Mouse (Mus musculus) heart, embryonic 14.5 days (tissue): Measurements from ENCODE around the gene Prima1. TPM values are rescaled to one million over a fixed set of nuclear protein-coding genes. Genes with fewer than 3 reads are reported as not detected.

Experiments
- ATAC-seq: fragments of 200-750 bp; cut with Nextera tagmentation; 2 replicates; pipeline ENCODE4 v1.8.0; 2017; ENCODE audit warnings: low read depth, moderate TSS enrichment; ENCODE audit not compliant: insufficient number of reproducible peaks, insufficient read depth, low FRiP score
- H3K27ac ChIP-seq, 2 experiments: fragments of 200-500 bp in 1 of 2; fragments of 300-500 bp in 1 of 2; sonication (generic) in 1 of 2; replicated peaks in 1 of 2; 2 replicates each; pipeline ENCODE4 v1.5.1; 2012 to 2014; ENCODE audit warnings: low read depth in 2 of 2, low read length in 2 of 2, control low read depth in 1 of 2, mild to moderate bottlenecking in 1 of 2, mixed read lengths in 1 of 2; ENCODE audit not compliant: control insufficient read depth in 1 of 2, insufficient read depth in 1 of 2
- H3K27me3 ChIP-seq: fragments of 300-500 bp; sonication (generic); 2 replicates; pipeline ENCODE4 v1.6.1; 2014; ENCODE audit warnings: mild to moderate bottlenecking, low read length, control low read depth; ENCODE audit not compliant: control insufficient read depth, insufficient read depth
- H3K36me3 ChIP-seq: fragments of 300-500 bp; sonication (generic); 2 replicates; pipeline ENCODE4 v1.6.1; 2014; ENCODE audit warnings: mild to moderate bottlenecking, control low read depth, low read length, mixed read lengths; ENCODE audit not compliant: control insufficient read depth, insufficient read depth
- H3K4me1 ChIP-seq, 2 experiments: fragments of 200-500 bp in 1 of 2; fragments of 300-500 bp in 1 of 2; sonication (generic) in 1 of 2; 2 replicates each; pipeline ENCODE4 v1.6.1; 2012 to 2014; ENCODE audit warnings: low read length in 2 of 2, control low read depth in 1 of 2, mixed read lengths in 1 of 2; ENCODE audit not compliant: control insufficient read depth in 2 of 2, insufficient read depth in 2 of 2
- H3K4me2 ChIP-seq: fragments of 300-500 bp; sonication (generic); 2 replicates; pipeline ENCODE4 v1.6.1; 2014; ENCODE audit warnings: mild to moderate bottlenecking, low read length
- H3K4me3 ChIP-seq, 2 experiments: fragments of 200-500 bp in 1 of 2; fragments of 300-500 bp in 1 of 2; sonication (generic) in 1 of 2; 2 replicates each; pipeline ENCODE4 v1.5.1; 2012 to 2014; ENCODE audit warnings: low read length in 2 of 2, mild to moderate bottlenecking in 2 of 2, control low read depth in 1 of 2, low read depth in 1 of 2, moderate library complexity in 1 of 2; ENCODE audit not compliant: control insufficient read depth in 1 of 2, insufficient read depth in 1 of 2
- H3K9ac ChIP-seq: fragments of 300-500 bp; sonication (generic); 2 replicates; pipeline ENCODE4 v1.6.1; 2014; ENCODE audit warnings: mild to moderate bottlenecking, low read length
- H3K9me3 ChIP-seq: fragments of 300-500 bp; sonication (generic); 2 replicates; pipeline ENCODE4 v1.6.1; 2016; ENCODE audit warnings: low read length, control low read depth; ENCODE audit not compliant: control insufficient read depth
- WGBS: fragments of 180-500 bp; shearing (Covaris S2); extraction: QIAGEN DNeasy Blood & Tissue Kit; methylation state at CpG from one replicate; pipeline ENCODE4 v1.1.7; 2014; 5-methylcytosine and 5-hydroxymethylcytosine counted together
- polyA plus RNA-seq: library from polyadenylated mRNA; unstranded; fragments of >200 nt; fragmentation: Nextera tagmentation; extraction: Ambion mirVana; gene quantifications from 2 replicates; pipeline ENCODE4 v1.2.1, GENCODE M21; 2014

Gene Prima1
- polyA plus RNA-seq, 1 experiment from 2014 or later, result 0.53 TPM

DNA sequence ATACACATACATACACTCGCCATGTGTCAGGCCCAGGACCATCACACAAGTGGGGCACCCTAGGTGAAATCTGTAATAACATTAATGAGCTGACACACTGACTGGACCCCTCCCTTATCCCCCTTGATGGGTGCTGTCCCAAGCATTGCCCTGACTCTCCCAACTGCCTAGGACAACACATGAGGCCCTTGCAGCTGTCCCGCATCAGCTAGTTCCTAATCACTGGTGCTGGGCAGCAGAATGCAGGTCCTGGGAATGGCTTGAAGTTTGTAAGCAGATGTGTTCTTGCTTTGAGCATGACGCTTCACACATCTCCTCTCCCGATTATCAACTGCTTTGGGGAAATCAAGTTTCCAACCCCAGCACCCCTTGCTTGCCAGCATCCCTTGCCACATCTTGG is 15.8 kb downstream of the Prima1 start:
- 69% methylated on average over 4 of the region's 4 CpGs for WGBS
- no peak overlapping the region for H3K4me3 ChIP-seq
- no peaks in the 10 kb centered on the region for H3K9me3 ChIP-seq
- no peak overlapping the region for H3K4me2 ChIP-seq
- ATAC-seq, result no peak
- no peaks in the 10 kb centered on the region for H3K27me3 ChIP-seq
- H3K27ac ChIP-seq, result no peak overlapping the region
- no peak overlapping the region for H3K9ac ChIP-seq
- peaks cover 3 to 14% of the 10 kb centered on the region in 2 experiments; a peak in 1 of 4 replicates for H3K4me1 ChIP-seq
- H3K36me3 ChIP-seq, result no peaks in the 10 kb centered on the region

DNA sequence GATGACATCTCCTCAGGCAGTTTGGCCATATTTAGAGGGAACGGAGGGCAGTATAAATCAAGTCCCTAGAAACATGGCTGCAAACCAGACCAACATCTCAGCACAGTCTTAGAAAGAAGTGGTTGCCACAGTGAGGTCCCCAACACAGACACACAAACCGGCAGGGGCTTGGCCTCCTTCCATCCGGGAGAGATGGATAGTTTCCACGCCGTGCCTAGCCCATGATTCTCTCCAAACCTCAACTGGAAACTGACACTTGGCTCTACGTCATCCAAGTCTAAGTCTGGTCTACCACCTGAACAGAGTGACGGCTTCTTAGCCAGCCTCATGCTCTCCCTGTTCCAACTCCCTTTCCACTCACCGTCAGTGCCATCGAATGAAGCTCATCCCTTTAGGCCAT is 18.3 kb downstream of the Prima1 start:
- no peak overlapping the region for H3K4me3 ChIP-seq
- H3K4me1 ChIP-seq, result peaks cover 3 to 14% of the 10 kb centered on the region in 2 experiments; a peak in 1 of 4 replicates
- H3K27me3 ChIP-seq, result no peaks in the 10 kb centered on the region
- no peak overlapping the region for H3K9ac ChIP-seq
- WGBS, result 86% methylated on average over 9 of the region's 9 CpGs
- H3K36me3 ChIP-seq, result no peaks in the 10 kb centered on the region
- H3K9me3 ChIP-seq, result no peaks in the 10 kb centered on the region
- H3K27ac ChIP-seq, result no peak overlapping the region
- H3K4me2 ChIP-seq, result no peak overlapping the region
- ATAC-seq, result no peak

DNA sequence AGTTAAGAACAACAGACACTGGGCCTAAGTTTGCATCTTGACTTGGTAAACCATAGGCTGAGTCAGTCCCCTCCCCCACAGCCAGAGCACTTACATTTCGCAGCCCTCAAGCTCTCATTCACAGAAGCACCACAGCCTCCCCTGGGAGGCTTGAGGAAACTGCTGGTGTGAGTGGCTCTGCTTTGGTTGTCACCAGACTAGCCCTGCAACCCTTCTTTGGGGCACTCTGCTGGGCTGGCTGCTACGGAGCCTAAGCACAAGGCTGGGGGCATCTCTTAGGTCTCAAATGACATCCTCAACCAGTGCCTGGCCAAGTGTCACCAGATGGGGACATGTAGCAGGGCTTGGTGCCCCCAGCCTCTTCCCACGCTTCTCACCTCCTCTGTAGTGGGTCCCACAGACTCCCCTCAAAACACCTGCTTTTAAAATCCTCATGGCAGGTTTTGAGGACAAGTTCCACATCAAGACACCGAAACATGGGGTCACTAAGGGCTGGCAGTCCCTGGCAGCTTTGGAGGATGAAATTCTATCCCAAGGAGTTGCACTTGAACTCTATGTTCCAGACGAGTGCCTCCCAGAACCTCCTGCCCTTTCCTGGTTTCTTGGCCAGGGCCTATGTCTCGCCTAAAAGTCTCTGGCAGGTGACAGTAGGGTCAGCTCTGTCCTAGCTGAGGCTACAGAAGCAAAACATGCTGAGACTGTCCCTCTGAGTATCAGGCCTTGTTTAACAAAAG is 25.9 kb downstream of the Prima1 start:
- Histone ChIP-seq H3K27ac (no peak overlapping the region), H3K4me3 (no peak overlapping the region), H3K27me3 (no peaks in the 10 kb centered on the region), H3K9ac (no peak overlapping the region), H3K36me3 (no peaks in the 10 kb centered on the region), H3K4me1 (peaks cover 19 to 31% of the 10 kb centered on the region in 2 experiments), H3K9me3 (no peaks in the 10 kb centered on the region), H3K4me2 (no peak overlapping the region)
- 70% methylated on average over 6 of the region's 6 CpGs for WGBS
- no peak for ATAC-seq

DNA sequence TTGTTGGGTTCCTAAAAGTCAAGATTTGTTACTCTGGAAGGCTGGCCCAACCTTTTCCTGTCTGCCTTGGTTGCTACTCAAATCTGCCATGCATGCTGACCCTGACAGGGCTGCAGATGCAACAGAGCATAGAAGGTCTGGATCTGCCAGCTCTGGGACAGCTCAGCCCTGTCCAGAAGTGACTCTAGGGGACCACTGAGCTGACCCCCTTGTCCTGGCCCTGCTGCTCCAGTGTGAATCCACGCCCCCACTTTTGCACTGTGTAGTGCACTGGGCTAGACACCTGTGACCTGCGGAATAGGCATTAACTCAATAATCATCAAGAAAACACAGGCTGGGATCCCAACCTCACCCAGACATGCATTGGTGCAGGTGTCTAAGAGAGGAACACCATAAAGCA is 27.2 kb downstream of the Prima1 start:
- no peaks in the 10 kb centered on the region for H3K36me3 ChIP-seq
- peaks cover 19 to 31% of the 10 kb centered on the region in 2 experiments for H3K4me1 ChIP-seq
- H3K4me3 ChIP-seq, result no peak overlapping the region
- H3K27ac ChIP-seq, result peak overlapping the region; percentile 35 to 46; a peak in 2 of 4 replicates
- H3K4me2 ChIP-seq, result peak overlapping the region; percentile 19; the same call in 1 of the 2 replicates
- no peak for ATAC-seq
- 96% methylated on average over 2 of the region's 2 CpGs for WGBS
- H3K9ac ChIP-seq, result no peak overlapping the region
- no peaks in the 10 kb centered on the region for H3K27me3 ChIP-seq
- H3K9me3 ChIP-seq, result no peaks in the 10 kb centered on the region

DNA sequence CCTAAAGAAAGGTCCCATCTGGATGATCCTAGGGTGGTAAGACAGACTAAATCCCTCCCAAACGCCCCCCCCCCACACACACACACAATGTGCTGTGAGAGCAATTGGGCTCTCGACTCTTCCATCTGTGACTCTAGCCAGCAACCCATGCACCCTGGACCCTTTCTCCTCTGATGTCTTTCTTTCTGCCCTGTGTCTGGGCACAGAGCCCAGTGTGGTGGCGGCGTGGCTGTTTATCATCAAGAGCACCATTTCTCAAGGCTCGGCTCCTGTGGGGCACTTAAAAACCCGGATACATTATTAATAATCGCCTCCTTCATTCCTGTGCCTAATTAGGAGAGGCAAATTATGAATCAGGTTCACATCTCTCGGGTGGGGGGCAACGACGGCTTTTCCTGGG is 27.7 kb downstream of the Prima1 start:
- Histone ChIP-seq H3K4me2 (peak overlapping the region; percentile 19; the same call in 1 of the 2 replicates), H3K27ac (peak overlapping the region; percentile 35 to 46; a peak in 2 of 4 replicates), H3K36me3 (no peaks in the 10 kb centered on the region), H3K9ac (no peak overlapping the region), H3K27me3 (no peaks in the 10 kb centered on the region), H3K9me3 (no peaks in the 10 kb centered on the region), H3K4me3 (no peak overlapping the region), H3K4me1 (peaks cover 19 to 31% of the 10 kb centered on the region in 2 experiments)
- peak; percentile 53; the same call in 1 of the 2 replicates for ATAC-seq
- 23% methylated on average over 10 of the region's 10 CpGs for WGBS

DNA sequence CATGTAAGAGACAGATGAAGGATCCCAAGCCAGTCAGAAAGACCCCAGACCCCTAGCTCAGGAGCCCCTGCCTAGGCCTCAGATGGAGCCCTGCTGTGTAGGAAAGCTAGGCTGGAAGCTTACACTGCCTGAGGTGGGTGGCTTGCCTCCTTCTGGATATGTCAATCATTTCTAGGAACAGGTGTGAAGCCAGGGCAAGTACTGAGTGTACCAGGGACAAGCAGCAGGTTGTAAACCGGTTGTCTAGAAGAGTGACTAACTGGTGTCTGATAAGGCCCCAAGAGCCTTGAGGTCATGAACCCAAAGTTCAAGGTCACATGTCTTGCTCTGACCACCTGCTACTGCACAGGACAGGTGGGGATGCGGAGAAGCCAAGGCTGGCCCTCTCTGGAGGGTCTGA is 28.4 kb downstream of the Prima1 start:
- H3K27me3 ChIP-seq, result no peaks in the 10 kb centered on the region
- ATAC-seq, result no peak

DNA sequence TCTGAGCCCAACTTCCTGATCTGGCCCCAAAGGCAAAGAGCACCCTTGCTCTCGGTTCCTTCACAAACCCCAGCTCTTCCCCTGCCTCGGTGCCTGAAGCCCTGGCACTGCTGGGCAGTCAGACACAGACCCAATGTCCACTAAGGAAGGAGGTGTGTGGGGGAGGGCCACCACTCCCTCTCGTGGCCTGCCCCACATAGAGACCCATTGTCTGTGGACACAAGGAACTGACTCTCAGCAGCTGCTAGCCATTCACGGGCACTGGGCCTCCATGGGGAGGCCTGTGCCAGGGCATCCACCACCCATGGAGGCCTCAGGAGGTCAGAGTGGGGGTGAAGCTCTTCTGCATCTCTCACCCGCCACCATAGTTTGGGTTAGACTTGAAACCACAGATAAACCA is 30.9 kb downstream of the Prima1 start:
- H3K9me3 ChIP-seq, result no peaks in the 10 kb centered on the region
- no peak overlapping the region for H3K4me3 ChIP-seq
- no peak overlapping the region for H3K27ac ChIP-seq
- no peak overlapping the region for H3K9ac ChIP-seq
- H3K36me3 ChIP-seq, result no peaks in the 10 kb centered on the region
- H3K4me2 ChIP-seq, result no peak overlapping the region
- H3K27me3 ChIP-seq, result no peaks in the 10 kb centered on the region
- WGBS, result 65% methylated on average over 5 of the region's 5 CpGs
- peaks cover 18 to 27% of the 10 kb centered on the region in 2 experiments for H3K4me1 ChIP-seq
- ATAC-seq, result no peak

More for the DNA sequence above, 28.4 kb downstream of the Prima1 start:
- Histone ChIP-seq H3K27ac (0 out of 4 replicates have a peak overlapping the region, but pooled peaks of 1 of the 2 experiments have one; percentile 46), H3K9ac (no peak overlapping the region), H3K4me1 (peaks cover 19 to 31% of the 10 kb centered on the region in 2 experiments), H3K36me3 (no peaks in the 10 kb centered on the region), H3K4me2 (no peak overlapping the region), H3K4me3 (no peak overlapping the region), H3K9me3 (no peaks in the 10 kb centered on the region)
- WGBS, result 54% methylated on average over 2 of the region's 2 CpGs
